Mouse (Mus musculus) left cerebral cortex, adult 8-10 months (tissue): ENCODE measurements around the gene Fbxo31. TPM values are rescaled to one million over a fixed set of nuclear protein-coding genes. Genes with fewer than 3 reads are reported as not detected.
"Not testable (repeated sequence)": the region's sequence is repeated elsewhere in the genome, so short reads cannot be mapped to it uniquely, and the experiment has no call there.

Experiments used
- DNase-seq, 2 experiments: peaks; one replicate each; pipeline ENCODE4 v3.0.0; 2022; ENCODE audit warnings: low spot score in 2 of 2
- total RNA-seq, 4 experiments: library from RNA; stranded (reverse); gene quantifications; 2 replicates each; pipeline ENCODE4 v1.2.4; 2022

Fbxo31 gene
- total RNA-seq = 100 to 1,000 TPM in 3 of 4 experiments, 10 to 100 TPM in 1; 94.5 to 107 (median 104) TPM

- DNase-seq = peak; percentile 92 to 99
These were observed at the start of gene Fbxo31 for GRCm38 (mm10) chr8:121578676-121579451. Gene Fbxo31, minus strand, starts transcription at chr8:121578806.

GRCm38 (mm10) chr8:121623043-121623442 lies 44.4 kb upstream of the Fbxo31 start:
- no peak for DNase-seq

- DNase-seq = no peak
These were observed 43.3 kb upstream of the Fbxo31 start for GRCm38 (mm10) chr8:121621879-121622278.

- DNase-seq = no peak
These were observed 42.4 kb upstream of the Fbxo31 start for GRCm38 (mm10) chr8:121620801-121621516.

- DNase-seq = no peak
These were observed 40.9 kb upstream of the Fbxo31 start for GRCm38 (mm10) chr8:121619401-121619995.

- no peak for DNase-seq
These were observed 34.8 kb upstream of the Fbxo31 start for GRCm38 (mm10) chr8:121613419-121613818.

GRCm38 (mm10) chr8:121609916-121610315 lies 31.3 kb upstream of the Fbxo31 start:
- DNase-seq = no peak

GRCm38 (mm10) chr8:121609251-121609650 lies 30.6 kb upstream of the Fbxo31 start:
- no peak for DNase-seq

GRCm38 (mm10) chr8:121607661-121608060 lies 29.1 kb upstream of the Fbxo31 start:
- no peak for DNase-seq

- no peak for DNase-seq
These were observed 25.2 kb upstream of the Fbxo31 start for GRCm38 (mm10) chr8:121603801-121604200.

GRCm38 (mm10) chr8:121602860-121603259 lies 24.3 kb upstream of the Fbxo31 start:
- DNase-seq = peak in 1 of 2 experiments; percentile 78

- no peak for DNase-seq
These were observed 23.8 kb upstream of the Fbxo31 start for GRCm38 (mm10) chr8:121602411-121602810.

- DNase-seq = no peak
These were observed 21.2 kb upstream of the Fbxo31 start for GRCm38 (mm10) chr8:121599842-121600241.

- DNase-seq = no peak
These were observed 20.3 kb upstream of the Fbxo31 start for GRCm38 (mm10) chr8:121598892-121599291.

GRCm38 (mm10) chr8:121598190-121598589 lies 19.6 kb upstream of the Fbxo31 start:
- no peak for DNase-seq

- DNase-seq = not testable (repeated sequence)
These were observed 18.9 kb upstream of the Fbxo31 start for GRCm38 (mm10) chr8:121597492-121597891.

GRCm38 (mm10) chr8:121593983-121594382 lies 15.4 kb upstream of the Fbxo31 start:
- DNase-seq = no peak

GRCm38 (mm10) chr8:121593293-121593692 lies 14.7 kb upstream of the Fbxo31 start:
- no peak for DNase-seq

- no peak for DNase-seq
These were observed 12.8 kb upstream of the Fbxo31 start for GRCm38 (mm10) chr8:121591178-121592066.

- peak; percentile 93 to 95 for DNase-seq
These were observed 11.9 kb upstream of the Fbxo31 start, which contains the start of gene Map1lc3b for GRCm38 (mm10) chr8:121590203-121591177. Gene Map1lc3b, plus strand, starts transcription at chr8:121590361.
